ENCODE assay signal across 19 mouse cellular contexts in the genomic region with DNA sequence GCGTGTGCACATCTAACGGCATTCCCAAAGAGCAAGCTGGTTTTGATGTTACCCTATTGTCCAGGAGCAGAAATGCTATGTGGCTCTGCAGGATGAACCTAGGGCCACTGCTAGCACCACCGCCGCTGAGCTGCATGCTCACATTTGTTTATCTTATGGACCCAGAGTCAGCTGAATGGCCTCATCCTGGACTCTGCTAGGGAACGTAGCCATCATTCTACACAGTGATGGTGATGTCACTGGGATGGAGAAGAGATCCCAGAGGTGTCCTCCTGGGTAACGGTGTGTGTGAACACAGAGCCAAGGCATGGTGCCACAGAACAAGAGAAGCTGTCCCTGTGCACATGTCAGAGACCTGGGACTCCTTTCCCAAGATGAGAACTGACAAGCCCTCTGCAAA.
"Had no signal": no experiment of that assay in that cellular context is flagged by ENCODE, and none has a peak within 500 bp of the region (broad histone marks: within the 10 kb centered on the region; RNA-seq: fewer than 3 reads in every experiment).

No protein-coding gene starts in this region.

- DNase-seq: lung, adult 18-20 months; lung, postnatal 4 days; midbrain, embryonic 14.5 days; retina, postnatal 1 day; right cerebral cortex, adult 18-20 months; right cerebral cortex, postnatal 25 days; thymus, adult 2 months; thymus, postnatal 25 days; thymus, postnatal 4 days had no signal

- H3K4me3 ChIP-seq: liver, embryonic 12.5 days; midbrain, embryonic 10.5 days; midbrain, embryonic 12.5 days; myocyte; neural tube, embryonic 13.5 days; neural tube, embryonic 15.5 days; stomach, embryonic 15.5 days had no signal

- ATAC-seq: liver, embryonic 12.5 days; midbrain, embryonic 16.5 days had no signal

- H3K9ac ChIP-seq: liver, embryonic 12.5 days; liver, embryonic 14.5 days; midbrain, embryonic 12.5 days; neural tube, embryonic 13.5 days; neural tube, embryonic 15.5 days; stomach, embryonic 15.5 days had no signal

- H3K27me3 ChIP-seq: liver, embryonic 12.5 days; midbrain, embryonic 12.5 days; neural tube, embryonic 13.5 days; neural tube, embryonic 15.5 days; stomach, embryonic 15.5 days had no signal

- H3K9me3 ChIP-seq: liver, embryonic 12.5 days; midbrain, embryonic 10.5 days; midbrain, embryonic 12.5 days; neural tube, embryonic 13.5 days; neural tube, embryonic 15.5 days; stomach, embryonic 15.5 days had no signal

- H3K4me2 ChIP-seq: liver, embryonic 12.5 days; midbrain, embryonic 12.5 days; neural tube, embryonic 13.5 days; neural tube, embryonic 15.5 days; stomach, embryonic 15.5 days had no signal

- H3K27ac ChIP-seq: liver, embryonic 12.5 days; liver, embryonic 14.5 days; midbrain, embryonic 10.5 days; midbrain, embryonic 12.5 days; neural tube, embryonic 13.5 days; neural tube, embryonic 15.5 days; stomach, embryonic 15.5 days; stomach, postnatal 0 days had no signal

- H3K36me3 ChIP-seq: liver, embryonic 12.5 days; midbrain, embryonic 10.5 days; midbrain, embryonic 12.5 days; neural tube, embryonic 13.5 days; neural tube, embryonic 15.5 days; stomach, embryonic 15.5 days had no signal
